Mouse (Mus musculus) ovary, postnatal 14 days (tissue): ENCODE measurements around the gene Ctsh.

Experiments used
- DNase-seq: peaks from one replicate; pipeline ENCODE4 v3.0.0; 2022; ENCODE audit warnings: low spot score

Gene Ctsh

DNA sequence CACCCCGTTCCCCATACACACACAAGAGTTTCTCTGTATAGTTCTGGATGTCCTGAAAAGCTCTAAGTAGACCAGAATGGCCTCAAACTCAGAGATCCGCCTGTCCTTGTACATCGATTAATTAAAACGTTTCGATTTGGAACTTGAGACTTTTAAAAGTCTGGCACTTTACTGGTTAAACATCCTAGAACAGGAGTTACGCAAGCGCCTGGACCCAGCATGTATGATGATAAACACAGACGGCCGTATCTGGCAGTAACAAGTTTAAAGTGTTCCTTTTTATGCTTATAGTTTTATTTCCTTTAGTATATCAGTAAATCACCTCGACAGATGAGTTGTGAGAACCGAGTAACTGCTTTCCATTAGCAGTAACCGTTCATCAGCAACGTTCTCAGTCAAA lies 59.2 kb downstream of the Ctsh start:
- no peak for DNase-seq

DNA sequence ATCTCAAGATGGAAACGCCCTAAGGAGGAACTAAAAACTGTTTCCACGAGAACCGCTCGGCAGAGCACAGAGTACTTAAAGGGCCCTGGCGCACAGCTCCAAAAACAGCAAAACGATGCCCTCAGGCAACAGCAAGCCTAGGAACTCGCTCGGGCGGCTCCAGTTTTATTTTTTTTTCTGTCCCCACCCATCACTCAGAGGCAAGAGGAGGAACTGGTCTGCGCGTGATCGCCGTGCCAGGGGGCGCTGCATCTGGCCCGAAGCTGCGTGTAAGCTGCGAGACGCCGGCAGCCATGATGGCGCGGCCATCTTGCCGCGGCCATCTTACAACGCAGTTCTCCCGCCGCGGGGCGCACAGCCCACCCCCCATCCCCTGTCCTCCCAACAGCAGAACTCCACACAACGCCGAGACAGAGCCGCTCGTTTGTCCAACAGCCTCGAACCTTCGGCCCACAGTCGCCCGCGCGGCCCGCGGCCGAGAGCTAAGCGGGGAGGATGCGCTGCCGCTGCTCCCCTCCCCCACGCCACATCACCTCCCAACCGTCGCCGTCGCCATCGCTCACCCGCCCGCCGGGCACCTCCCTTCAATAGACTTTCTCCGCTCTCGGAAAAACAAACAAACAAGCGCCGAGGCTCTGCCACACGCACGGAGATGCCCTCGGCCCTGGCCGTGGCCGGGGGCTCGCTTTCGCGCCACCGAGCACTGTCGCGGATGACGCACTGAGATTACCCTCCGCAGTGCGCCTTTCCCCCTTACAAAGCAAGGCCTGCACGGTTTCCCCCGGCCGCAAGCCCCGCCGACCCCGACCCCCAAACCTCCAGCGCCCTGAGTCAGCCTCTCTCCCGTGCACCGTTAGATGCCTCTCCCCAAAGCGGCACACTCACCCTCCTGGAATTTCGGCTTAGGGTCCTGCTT lies 60.0 kb downstream of the Ctsh start:
- peak; percentile 79 for DNase-seq

DNA sequence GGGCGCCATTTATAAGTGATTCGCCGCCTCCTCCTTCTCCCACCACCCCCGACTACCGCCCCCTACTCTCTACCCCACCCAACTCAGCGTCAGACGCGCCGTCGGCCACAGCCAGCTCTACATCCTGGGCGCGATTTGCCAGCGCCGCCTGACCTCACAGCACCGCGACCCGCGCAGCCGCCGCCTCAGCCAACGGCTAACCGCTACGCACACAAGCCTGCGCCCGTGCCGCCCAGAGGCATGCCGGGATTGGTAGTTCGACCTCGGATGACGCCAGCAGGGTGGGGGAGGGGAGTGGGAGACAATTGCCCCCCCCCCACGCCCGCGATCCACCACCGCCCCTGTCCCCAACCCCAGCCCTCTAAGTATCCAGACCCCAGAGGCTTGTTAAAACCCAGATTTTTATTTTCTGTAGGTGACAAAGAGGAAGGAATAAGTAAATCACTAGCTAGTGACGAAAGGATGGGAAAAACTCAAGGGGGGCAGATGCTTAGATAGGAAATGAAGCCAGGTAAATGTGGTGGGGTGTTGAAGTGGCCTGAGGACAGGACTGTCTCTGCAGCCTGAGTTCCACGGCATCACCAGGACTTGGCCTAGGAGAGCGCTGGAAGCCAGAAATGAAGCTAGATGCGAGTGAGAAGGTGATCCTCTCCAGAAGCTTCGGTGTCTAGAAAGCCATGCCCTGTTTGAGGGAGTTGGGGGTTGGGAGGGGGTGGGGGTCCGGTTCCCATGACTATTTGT lies 60.8 kb downstream of the Ctsh start, which contains the start of gene Morf4l1:
TSS of gene Morf4l1 (minus strand) at position 208 of the 741 bp plus-strand sequence.
- DNase-seq = peak; percentile 95

DNA sequence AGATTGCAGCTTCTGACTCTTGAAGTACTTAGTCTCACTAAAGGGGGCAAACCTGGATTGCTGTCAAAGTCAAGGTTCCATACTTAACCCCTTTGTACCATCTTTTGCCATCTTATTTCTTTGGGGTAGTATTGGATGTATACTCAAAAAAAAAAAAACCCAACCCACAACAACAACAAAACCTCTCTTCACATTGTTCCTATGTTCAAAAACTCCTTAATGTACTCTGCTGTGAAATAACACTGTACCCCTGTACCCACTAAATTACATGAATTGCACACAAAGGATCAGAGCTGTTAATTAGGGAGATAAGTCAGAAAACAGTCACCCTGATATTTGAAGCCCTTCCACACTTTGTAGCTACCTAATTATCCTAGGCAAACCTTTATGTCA lies 61.4 kb downstream of the Ctsh start:
- no peak for DNase-seq

DNA sequence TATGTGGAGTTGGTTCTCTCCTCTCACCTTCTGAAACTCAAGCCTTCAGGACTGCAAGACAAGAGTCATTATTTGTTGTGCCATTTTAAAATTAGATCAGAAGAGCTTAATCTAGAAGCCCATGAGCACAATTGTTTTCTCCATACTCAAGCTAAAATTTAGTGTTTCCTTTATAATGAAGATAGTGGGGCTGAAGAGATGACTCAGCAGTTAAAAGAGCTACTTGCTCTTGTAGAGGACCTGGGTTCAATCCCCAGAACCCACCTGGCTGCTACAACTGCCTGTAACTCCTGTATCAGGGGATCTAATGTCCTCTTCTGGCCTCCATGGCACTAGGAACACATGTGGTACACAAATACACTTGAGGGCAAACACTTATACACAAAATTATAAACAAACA lies 63.3 kb downstream of the Ctsh start:
- DNase-seq = no peak

DNA sequence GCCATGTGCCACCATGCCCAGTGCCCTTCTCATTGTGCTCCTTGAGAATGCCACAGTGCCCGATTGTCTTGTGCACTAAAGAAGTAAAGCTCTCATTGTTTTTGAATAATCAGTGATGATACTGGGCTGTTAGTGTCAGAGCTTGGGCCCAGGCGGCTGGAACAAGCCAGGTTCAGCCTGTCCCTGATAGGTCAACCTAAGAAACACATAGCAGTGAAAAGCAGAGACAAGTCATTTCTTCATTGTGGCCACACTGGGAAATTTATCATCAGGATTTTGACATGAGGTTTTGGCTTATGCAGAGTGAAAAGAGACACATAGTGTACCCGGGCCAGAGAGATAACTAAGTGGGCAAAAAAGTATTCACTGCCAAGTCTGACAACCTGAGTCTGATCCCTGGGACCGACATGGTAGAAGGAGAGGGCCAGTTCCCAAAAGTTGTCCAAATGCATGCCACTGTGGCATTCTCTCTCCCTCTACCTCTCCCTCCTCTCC lies 68.3 kb downstream of the Ctsh start:
- DNase-seq = no peak

DNA sequence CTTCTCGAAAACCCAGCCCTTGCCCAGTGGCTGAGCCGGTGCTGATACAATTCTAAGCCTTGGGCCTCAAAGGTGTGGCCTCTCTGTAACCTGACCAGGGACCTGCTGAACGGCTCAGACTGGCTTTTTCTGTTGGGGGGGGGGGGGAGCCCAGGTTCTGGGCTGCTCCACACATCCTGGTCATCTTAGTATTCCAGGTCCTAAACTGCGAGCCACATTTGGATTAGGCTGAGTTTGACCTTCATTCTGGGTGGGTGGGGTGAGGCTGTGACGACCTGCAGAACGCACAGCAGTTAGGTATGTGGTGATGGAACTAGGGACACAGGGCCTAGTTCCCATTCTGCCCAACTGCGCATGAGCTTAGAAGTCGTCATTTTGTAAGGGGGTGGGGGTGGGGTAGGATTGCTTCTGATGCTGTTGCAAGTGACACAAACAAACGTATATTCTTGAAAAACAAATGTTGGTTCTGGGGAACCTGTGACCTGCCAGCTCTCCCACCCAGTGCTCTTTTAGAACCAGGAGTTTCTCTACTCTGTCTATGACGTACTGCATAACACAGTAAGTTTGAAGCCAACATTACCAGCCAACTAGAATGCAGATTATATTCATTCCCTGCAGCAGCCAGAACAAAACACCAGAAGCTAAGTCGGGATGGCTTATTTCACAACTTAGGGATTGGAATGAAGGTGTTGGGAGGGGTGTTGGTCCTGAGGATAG lies 70.4 kb downstream of the Ctsh start:
- no peak for DNase-seq

DNA sequence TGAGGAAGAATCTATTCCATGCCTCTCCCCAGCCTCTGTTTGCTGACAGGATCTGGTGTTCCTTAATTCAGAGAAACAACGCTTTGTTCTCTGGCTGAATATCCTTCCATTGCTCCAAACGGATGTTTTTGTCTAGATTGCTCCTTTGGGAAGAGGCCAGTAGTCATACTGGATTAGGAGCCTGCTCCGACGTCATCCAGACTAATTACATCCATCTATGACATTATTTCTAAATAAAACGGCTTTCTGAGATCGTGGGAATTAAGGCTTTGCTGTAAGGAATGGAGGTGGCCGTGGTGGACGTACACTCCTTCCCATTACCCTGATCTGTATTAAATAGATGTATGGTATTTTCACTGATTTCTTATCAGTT lies 70.9 kb downstream of the Ctsh start:
- DNase-seq = no peak
